ENCODE assay signal across 31 mouse cellular contexts in the genomic region with DNA sequence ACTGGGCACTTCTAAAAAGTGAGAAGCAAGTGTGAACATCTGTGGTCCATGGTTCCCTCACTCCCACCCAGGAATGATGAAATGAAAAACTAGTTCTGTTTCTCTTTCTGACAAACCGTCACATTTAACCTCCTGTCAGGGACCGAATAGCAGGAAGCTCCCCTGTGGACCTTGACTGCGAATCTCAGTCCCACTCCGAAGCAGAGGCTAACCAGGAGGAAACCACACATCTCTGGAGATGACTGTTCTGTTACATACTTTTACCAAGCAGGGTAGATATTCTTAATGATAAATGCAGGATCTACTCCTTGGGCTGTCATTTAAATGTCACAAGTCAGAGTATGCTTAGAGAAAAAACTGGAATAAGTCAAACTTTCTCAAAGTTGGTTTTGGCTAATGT.
"Had no signal": no experiment of that assay in that cellular context is flagged by ENCODE, and none has a peak within 500 bp of the region (broad histone marks: within the 10 kb centered on the region; RNA-seq: fewer than 3 reads in every experiment).

No protein-coding gene starts in this region.

- H3K9me3 ChIP-seq: limb, embryonic 10.5 days; limb, embryonic 12.5 days; limb, embryonic 13.5 days; limb, embryonic 15.5 days; liver, embryonic 13.5 days; liver, embryonic 15.5 days; lung, embryonic 15.5 days; midbrain, embryonic 10.5 days; midbrain, embryonic 12.5 days; midbrain, embryonic 13.5 days; midbrain, embryonic 15.5 days; neural tube, embryonic 12.5 days had no signal

- H3K27me3 ChIP-seq: limb, embryonic 15.5 days; liver, embryonic 13.5 days; liver, embryonic 15.5 days; megakaryocyte, embryonic 14.5 days; midbrain, embryonic 13.5 days; midbrain, embryonic 15.5 days; neural tube, embryonic 12.5 days had no signal

- DNase-seq: left cerebral cortex, postnatal 4 days; liver; liver, embryonic 13.5 days; liver, postnatal 0 days; lung, adult 18-20 months; lung, adult 2 months; lung, embryonic 14.5 days; lung, postnatal 10 days; lung, postnatal 14 days; lung, postnatal 36 days; lung, postnatal 4 days; midbrain, embryonic 14.5 days had no signal

- H3K9ac ChIP-seq: limb, embryonic 12.5 days; limb, embryonic 13.5 days; limb, embryonic 15.5 days; liver, embryonic 13.5 days; liver, embryonic 14.5 days; liver, embryonic 15.5 days; liver, postnatal 0 days; lung, embryonic 14.5 days; lung, embryonic 15.5 days; midbrain, embryonic 12.5 days; midbrain, embryonic 13.5 days; midbrain, embryonic 15.5 days; neural tube, embryonic 12.5 days had no signal

- H3K36me3 ChIP-seq: limb, embryonic 10.5 days; limb, embryonic 12.5 days; limb, embryonic 13.5 days; limb, embryonic 15.5 days; liver, embryonic 13.5 days; liver, embryonic 15.5 days; lung, embryonic 15.5 days; midbrain, embryonic 10.5 days; midbrain, embryonic 12.5 days; midbrain, embryonic 13.5 days; midbrain, embryonic 15.5 days; neural tube, embryonic 12.5 days had no signal

- H3K4me2 ChIP-seq: limb, embryonic 12.5 days; limb, embryonic 13.5 days; limb, embryonic 15.5 days; liver, embryonic 11.5 days; liver, embryonic 13.5 days; liver, embryonic 15.5 days; lung, embryonic 14.5 days; lung, embryonic 15.5 days; midbrain, embryonic 11.5 days; midbrain, embryonic 12.5 days; midbrain, embryonic 13.5 days; midbrain, embryonic 15.5 days; neural tube, embryonic 12.5 days had no signal

- H3K4me1 ChIP-seq: limb, embryonic 12.5 days; liver, embryonic 13.5 days; liver, embryonic 15.5 days; lung, embryonic 15.5 days; megakaryocyte, embryonic 14.5 days; midbrain, embryonic 10.5 days; midbrain, embryonic 12.5 days; midbrain, embryonic 13.5 days; midbrain, embryonic 15.5 days; neural tube, embryonic 12.5 days had no signal

- ATAC-seq: liver, postnatal 0 days; lung, postnatal 0 days; midbrain, embryonic 13.5 days; midbrain, embryonic 15.5 days; midbrain, embryonic 16.5 days had no signal

- H3K4me3 ChIP-seq: limb, embryonic 10.5 days; limb, embryonic 12.5 days; limb, embryonic 13.5 days; limb, embryonic 15.5 days; liver, embryonic 13.5 days; liver, embryonic 15.5 days; lung, embryonic 15.5 days; megakaryocyte, embryonic 14.5 days; midbrain, embryonic 10.5 days; midbrain, embryonic 12.5 days; midbrain, embryonic 13.5 days; midbrain, embryonic 15.5 days; myocyte; neural tube, embryonic 12.5 days had no signal

- H3K27ac ChIP-seq: limb, embryonic 10.5 days; limb, embryonic 12.5 days; limb, embryonic 13.5 days; limb, embryonic 15.5 days; liver, embryonic 13.5 days; liver, embryonic 14.5 days; liver, embryonic 15.5 days; lung, embryonic 15.5 days; macrophage; midbrain, embryonic 10.5 days; midbrain, embryonic 12.5 days; midbrain, embryonic 13.5 days; midbrain, embryonic 15.5 days; neural tube, embryonic 12.5 days had no signal
